Mouse (Mus musculus) midbrain, embryonic 13.5 days (tissue): Measurements from ENCODE around the gene Otub2. TPM values are rescaled to one million over a fixed set of nuclear protein-coding genes. Genes with fewer than 3 reads are reported as not detected.

Experiments used
- ATAC-seq: fragments of 200-750 bp; cut with Nextera tagmentation; 2 replicates; pipeline ENCODE4 v1.8.0; 2017; ENCODE audit warnings: mild to moderate bottlenecking, moderate TSS enrichment, moderate library complexity
- H3K27ac ChIP-seq: fragments of 300-500 bp; sonication (generic); 2 replicates; pipeline ENCODE4 v1.5.1; 2015; ENCODE audit warnings: inconsistent platforms, mild to moderate bottlenecking, moderate library complexity
- H3K27me3 ChIP-seq: fragments of 300-500 bp; sonication (generic); 2 replicates; pipeline ENCODE4 v1.6.1; 2015; ENCODE audit warnings: mild to moderate bottlenecking, inconsistent platforms
- H3K36me3 ChIP-seq: fragments of 300-500 bp; sonication (generic); 2 replicates; pipeline ENCODE4 v1.6.1; 2015; ENCODE audit warnings: mild to moderate bottlenecking, inconsistent platforms
- H3K4me1 ChIP-seq: fragments of 300-500 bp; sonication (generic); replicated peaks from 2 replicates; pipeline ENCODE4 v1.6.1; 2015; ENCODE audit warnings: inconsistent platforms
- H3K4me2 ChIP-seq: fragments of 300-500 bp; sonication (generic); replicated peaks from 2 replicates; pipeline ENCODE4 v1.6.1; 2015; ENCODE audit warnings: moderate library complexity, mild to moderate bottlenecking, inconsistent platforms
- H3K4me3 ChIP-seq: fragments of 300-500 bp; sonication (generic); replicated peaks from 2 replicates; pipeline ENCODE4 v1.5.1; 2015; ENCODE audit warnings: mild to moderate bottlenecking, inconsistent platforms
- H3K9ac ChIP-seq: fragments of 300-500 bp; sonication (generic); replicated peaks from 2 replicates; pipeline ENCODE4 v1.6.1; 2015; ENCODE audit warnings: mild to moderate bottlenecking, inconsistent platforms
- H3K9me3 ChIP-seq: fragments of 300-500 bp; sonication (generic); 2 replicates; pipeline ENCODE4 v1.6.1; 2016; ENCODE audit warnings: mild to moderate bottlenecking, inconsistent platforms
- WGBS: fragments of 180-500 bp; shearing (Covaris S2); methylation state at CpG from one replicate; pipeline ENCODE4 v1.1.7; 2015; 5-methylcytosine and 5-hydroxymethylcytosine counted together
- polyA plus RNA-seq: library from polyadenylated mRNA; unstranded; fragments of >200 nt; fragmentation: Nextera tagmentation; extraction: Ambion mirVana; gene quantifications from 2 replicates; pipeline ENCODE4 v1.2.1, GENCODE M21; 2015

The Otub2 gene
- polyA plus RNA-seq, 1 experiment from 2014 or later = 19.6 TPM

DNA sequence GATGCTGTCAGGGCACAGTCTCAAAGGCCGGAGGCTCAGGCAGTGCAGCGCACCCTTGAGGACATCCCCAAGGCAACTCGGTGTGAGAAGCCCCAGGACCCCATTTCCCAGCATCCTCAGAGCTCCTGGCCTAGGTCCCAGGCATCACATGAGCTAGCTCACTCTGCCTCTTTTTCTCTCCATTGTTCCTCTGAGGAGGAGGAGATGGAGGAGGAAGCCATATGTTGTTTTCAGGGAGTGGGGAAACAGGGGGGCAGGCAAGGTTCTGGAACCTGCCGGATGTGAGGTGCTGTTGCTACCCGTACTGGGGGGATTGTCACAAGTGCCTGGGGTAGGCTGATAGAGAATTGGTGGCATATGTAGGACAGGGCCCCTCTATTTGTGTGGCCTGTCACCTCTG lies 12.4 kb upstream of the Otub2 start:
- WGBS = 62% methylated on average over 5 of the region's 5 CpGs
- Histone ChIP-seq H3K27ac (no peak overlapping the region), H3K4me1 (no peaks in the 10 kb centered on the region), H3K36me3 (no peaks in the 10 kb centered on the region), H3K9ac (no peak overlapping the region), H3K4me2 (no peak overlapping the region), H3K4me3 (no peak overlapping the region), H3K9me3 (no peaks in the 10 kb centered on the region), H3K27me3 (no peaks in the 10 kb centered on the region)
- ATAC-seq = no peak

DNA sequence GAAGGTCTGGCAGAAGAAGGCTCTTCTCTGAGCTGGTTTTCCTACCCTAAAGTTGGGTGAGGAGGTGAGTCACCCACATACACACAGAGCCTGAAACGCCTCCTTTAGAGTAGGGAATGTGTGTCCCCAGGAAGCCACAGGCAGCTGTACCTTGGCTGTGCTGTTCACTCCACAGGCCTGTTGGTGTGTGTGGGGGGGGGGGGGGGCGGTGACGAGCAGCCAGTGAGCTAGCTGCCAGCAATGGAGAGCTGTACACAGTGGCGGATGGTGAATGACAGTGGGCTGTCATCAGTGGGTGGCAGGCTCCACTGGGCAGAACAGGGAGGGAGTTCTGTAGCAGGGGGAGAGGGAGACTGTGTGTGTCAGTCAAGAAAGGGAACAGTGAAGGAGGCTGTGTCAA lies 11.7 kb upstream of the Otub2 start:
- no peaks in the 10 kb centered on the region for H3K9me3 ChIP-seq
- no peak overlapping the region for H3K27ac ChIP-seq
- no peaks in the 10 kb centered on the region for H3K36me3 ChIP-seq
- no peak overlapping the region for H3K4me2 ChIP-seq
- no peak overlapping the region for H3K4me3 ChIP-seq
- no peak overlapping the region for H3K9ac ChIP-seq
- peak; percentile 56; the same call in 1 of the 2 replicates for ATAC-seq
- WGBS = 73% methylated on average over 4 of the region's 4 CpGs
- H3K27me3 ChIP-seq = no peaks in the 10 kb centered on the region
- H3K4me1 ChIP-seq = no peaks in the 10 kb centered on the region

DNA sequence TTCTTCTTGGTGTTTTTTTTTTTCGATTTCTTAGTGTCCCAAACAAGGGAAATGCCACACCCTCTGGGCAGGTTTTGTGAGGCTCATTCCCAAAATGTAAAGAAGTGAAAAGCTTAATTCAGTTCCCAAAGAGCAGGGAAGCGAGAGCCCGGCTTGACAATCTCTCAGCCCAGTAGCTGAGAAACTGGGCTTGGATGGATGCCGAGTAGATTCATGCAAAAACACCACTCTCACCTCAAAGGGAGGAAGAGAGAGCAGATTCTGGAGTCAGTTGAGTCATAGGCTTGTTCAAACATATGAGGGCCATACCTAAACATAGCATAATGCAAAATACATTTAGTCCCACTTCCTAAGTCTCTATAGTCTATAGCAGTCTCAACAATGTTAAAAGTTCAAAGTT lies 8.3 kb upstream of the Otub2 start:
- Histone ChIP-seq H3K4me1 (no peaks in the 10 kb centered on the region), H3K27me3 (no peaks in the 10 kb centered on the region), H3K4me2 (no peak overlapping the region), H3K36me3 (no peaks in the 10 kb centered on the region), H3K9me3 (no peaks in the 10 kb centered on the region), H3K9ac (no peak overlapping the region), H3K27ac (no peak overlapping the region), H3K4me3 (no peak overlapping the region)
- no peak for ATAC-seq
- 80% methylated on average over 4 of the region's 4 CpGs for WGBS

DNA sequence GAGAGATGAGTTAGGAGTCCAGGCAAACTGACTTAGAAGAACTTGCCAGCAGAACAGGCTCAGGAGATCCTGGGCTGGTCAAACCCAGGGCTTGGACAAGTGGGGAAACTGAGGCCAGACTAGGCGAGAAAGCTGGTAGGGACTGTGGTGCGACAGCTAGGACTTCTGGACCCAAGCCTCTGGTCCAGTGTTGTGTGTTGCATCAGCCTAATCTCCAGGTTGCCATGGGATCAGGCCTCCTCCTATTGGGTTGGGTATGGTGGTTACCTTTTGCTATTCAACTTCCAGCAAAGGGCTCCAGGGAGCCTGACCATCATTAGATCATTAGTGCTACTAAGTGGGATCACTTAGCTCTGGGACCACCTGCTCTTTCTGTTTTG lies 856 bp downstream of the Otub2 start:
- H3K9ac ChIP-seq = peak overlapping the region; percentile 93
- H3K9me3 ChIP-seq = no peaks in the 10 kb centered on the region
- H3K27me3 ChIP-seq = no peaks in the 10 kb centered on the region
- H3K4me2 ChIP-seq = peak overlapping the region; percentile 86
- peaks cover 13% of the 10 kb centered on the region for H3K4me1 ChIP-seq
- H3K27ac ChIP-seq = no peak overlapping the region
- peak overlapping the region; percentile 82 for H3K4me3 ChIP-seq
- ATAC-seq = no peak
- H3K36me3 ChIP-seq = no peaks in the 10 kb centered on the region
- 66% methylated on average over 2 of the region's 2 CpGs for WGBS

DNA sequence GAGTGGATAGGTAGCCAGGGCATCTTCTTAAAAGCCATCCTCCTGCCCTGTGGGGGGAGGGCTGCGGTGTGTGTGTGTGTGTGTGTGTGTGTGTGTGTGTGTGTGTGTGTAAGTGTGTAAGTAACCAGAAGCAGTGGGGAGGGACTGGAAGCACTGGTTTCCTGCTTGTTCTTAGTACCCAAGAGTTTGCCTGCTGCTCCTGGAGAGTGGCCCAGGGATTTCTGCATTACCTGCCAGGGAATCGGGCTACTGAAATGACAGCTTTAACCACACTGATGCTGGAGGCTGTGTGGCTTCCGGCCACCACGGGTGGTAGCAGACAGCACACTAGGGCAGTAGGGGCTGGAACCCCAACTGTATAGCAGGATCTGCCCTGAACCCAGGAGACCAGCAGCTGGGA lies 1.5 kb downstream of the Otub2 start:
- H3K9ac ChIP-seq = no peak overlapping the region
- H3K4me1 ChIP-seq = peaks cover 13% of the 10 kb centered on the region
- H3K9me3 ChIP-seq = no peaks in the 10 kb centered on the region
- ATAC-seq = no peak
- H3K36me3 ChIP-seq = no peaks in the 10 kb centered on the region
- H3K4me3 ChIP-seq = 0 out of 2 replicates have a peak overlapping the region, but pooled peaks have one; percentile 82
- H3K4me2 ChIP-seq = no peak overlapping the region
- no peaks in the 10 kb centered on the region for H3K27me3 ChIP-seq
- WGBS = 85% methylated on average over 4 of the region's 4 CpGs
- no peak overlapping the region for H3K27ac ChIP-seq

DNA sequence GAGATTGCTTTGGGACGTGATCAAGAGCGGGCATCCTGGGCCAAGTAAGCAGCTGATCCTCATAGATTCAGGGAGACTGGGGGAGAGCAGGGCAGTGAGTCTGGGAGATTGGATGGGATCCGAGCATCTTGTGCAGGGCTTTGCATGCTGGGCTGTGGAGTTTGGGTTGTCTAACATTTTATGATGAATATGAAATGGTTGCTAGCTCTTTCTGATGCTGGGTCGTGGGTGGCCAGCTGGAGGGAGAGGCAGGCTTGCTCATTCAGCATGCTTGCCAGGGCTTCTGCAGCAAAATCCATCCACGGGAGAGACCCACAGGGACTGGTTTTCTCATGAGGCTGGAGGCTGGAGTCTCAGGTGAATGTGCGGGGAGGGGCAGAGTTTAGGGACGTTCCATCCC lies 2.6 kb downstream of the Otub2 start:
- Histone ChIP-seq H3K4me1 (peaks cover 13% of the 10 kb centered on the region), H3K9ac (no peak overlapping the region), H3K4me3 (no peak overlapping the region), H3K27me3 (no peaks in the 10 kb centered on the region), H3K4me2 (no peak overlapping the region), H3K27ac (no peak overlapping the region), H3K9me3 (no peaks in the 10 kb centered on the region), H3K36me3 (no peaks in the 10 kb centered on the region)
- no peak for ATAC-seq
- 93% methylated on average over 7 of the region's 7 CpGs for WGBS

DNA sequence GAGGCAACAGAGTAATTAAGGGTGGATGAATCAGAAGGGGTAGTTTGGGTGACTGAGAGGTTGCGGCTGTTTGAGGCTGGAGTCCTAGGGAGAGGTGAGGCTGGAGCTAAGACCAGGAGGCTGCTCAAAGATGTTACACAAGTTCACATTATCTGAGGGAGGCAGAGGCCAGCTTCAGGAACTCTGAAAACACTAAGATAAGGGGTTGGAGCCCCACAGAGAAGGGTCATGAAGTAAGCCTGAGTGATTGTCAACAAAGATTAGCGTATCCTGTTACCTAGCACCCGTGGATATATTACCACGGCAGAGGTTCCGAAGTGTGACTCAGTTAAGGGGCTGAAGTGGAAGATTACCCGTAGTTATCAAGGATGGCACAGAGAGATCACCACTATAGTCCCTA lies 5.0 kb downstream of the Otub2 start:
- H3K4me1 ChIP-seq = peaks cover 13% of the 10 kb centered on the region
- H3K9ac ChIP-seq = no peak overlapping the region
- H3K27ac ChIP-seq = no peak overlapping the region
- no peak for ATAC-seq
- H3K27me3 ChIP-seq = no peaks in the 10 kb centered on the region
- no peak overlapping the region for H3K4me3 ChIP-seq
- H3K4me2 ChIP-seq = no peak overlapping the region
- no peaks in the 10 kb centered on the region for H3K9me3 ChIP-seq
- 51% methylated on average over 6 of the region's 6 CpGs for WGBS
- H3K36me3 ChIP-seq = no peaks in the 10 kb centered on the region

DNA sequence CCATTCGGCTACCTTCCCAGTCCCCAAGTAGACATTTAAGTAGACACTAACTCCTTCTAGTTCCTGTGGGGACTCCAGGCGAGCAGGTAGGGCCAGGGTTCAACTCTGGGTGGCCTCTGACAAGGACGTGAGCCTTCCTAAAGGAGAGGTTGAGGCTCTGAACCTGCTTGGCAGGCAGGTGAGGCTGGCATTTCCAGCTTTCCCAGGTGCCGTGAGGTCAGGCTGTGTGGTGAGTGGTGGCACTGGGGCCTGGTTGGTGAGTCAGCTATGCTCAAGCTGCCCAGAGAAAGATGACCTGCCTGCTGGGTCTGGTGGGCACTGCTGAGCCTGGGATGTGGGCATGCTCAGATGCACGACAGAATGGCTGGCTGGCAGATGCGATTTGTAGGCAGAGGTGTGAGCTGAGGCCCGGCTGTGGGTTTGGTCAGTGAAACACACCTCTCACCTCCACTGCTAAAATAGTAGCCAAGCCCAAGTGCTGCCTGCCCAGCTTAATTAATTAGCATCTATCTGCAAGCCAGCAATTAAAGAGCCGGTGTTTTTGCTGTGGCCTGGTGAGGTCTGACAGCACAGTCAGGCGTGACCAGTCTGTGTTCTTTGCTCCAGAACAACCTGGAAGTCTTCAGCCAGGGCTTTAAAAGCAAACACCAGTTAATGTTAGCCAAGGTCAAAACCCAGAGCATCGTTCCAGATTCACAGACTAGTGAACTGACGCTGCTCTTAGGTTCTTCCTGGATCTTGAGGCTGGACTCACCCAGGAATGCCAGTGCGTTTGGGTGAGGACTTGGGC lies 7.2 kb downstream of the Otub2 start:
- ATAC-seq = no peak
- 81% methylated on average over 12 of the region's 12 CpGs for WGBS
- no peaks in the 10 kb centered on the region for H3K4me1 ChIP-seq
- H3K4me3 ChIP-seq = no peak overlapping the region
- no peaks in the 10 kb centered on the region for H3K27me3 ChIP-seq
- no peaks in the 10 kb centered on the region for H3K9me3 ChIP-seq
- H3K9ac ChIP-seq = no peak overlapping the region
- no peak overlapping the region for H3K27ac ChIP-seq
- H3K36me3 ChIP-seq = peaks cover 2% of the 10 kb centered on the region; the same call in 1 of the 2 replicates
- H3K4me2 ChIP-seq = no peak overlapping the region

DNA sequence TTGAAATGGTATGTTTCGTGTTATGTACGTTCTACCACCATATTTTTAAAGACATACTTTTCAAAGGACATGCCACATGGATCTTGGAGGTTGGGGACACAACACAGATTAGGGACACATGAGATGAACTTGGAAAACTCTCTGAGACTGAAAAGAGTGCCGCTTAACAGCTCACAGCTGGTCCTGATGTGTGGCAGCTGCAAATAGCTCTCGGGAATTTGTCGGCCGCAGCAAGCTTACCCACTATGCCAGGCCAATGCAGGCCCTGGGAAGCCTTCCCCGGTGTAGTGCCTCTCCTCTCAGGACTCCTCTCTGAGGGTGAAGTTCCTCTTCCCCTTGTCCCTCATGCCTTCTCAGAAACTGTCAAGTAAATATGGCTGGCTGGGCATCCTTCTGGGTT lies 8.3 kb downstream of the Otub2 start:
- Histone ChIP-seq H3K4me3 (no peak overlapping the region), H3K4me1 (no peaks in the 10 kb centered on the region), H3K27me3 (no peaks in the 10 kb centered on the region), H3K9ac (no peak overlapping the region), H3K27ac (no peak overlapping the region), H3K4me2 (no peak overlapping the region), H3K9me3 (no peaks in the 10 kb centered on the region), H3K36me3 (peaks cover 5% of the 10 kb centered on the region; the same call in 1 of the 2 replicates)
- no peak for ATAC-seq
- 88% methylated on average over 7 of the region's 7 CpGs for WGBS

DNA sequence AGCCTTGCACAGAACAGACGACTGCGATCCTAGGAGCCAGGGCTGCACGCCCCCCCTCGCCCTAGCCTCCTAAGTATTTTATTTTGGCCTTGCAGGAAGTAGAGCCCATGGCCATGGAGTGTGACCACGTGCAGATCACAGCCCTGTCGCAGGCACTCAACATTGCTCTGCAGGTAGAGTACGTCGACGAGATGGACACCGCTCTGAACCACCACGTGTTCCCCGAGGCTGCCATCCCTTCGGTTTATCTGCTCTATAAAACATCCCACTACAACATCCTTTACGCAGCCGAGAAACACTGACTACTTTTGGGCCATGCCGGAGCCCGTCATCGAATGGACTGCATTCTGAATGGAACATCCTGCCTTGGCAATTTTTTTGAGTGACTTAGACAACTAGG lies 15.6 kb downstream of the Otub2 start:
- 90% methylated on average over 18 of the region's 18 CpGs for WGBS
- Histone ChIP-seq H3K36me3 (peaks cover 52% of the 10 kb centered on the region), H3K27me3 (no peaks in the 10 kb centered on the region), H3K4me2 (no peak overlapping the region), H3K4me1 (no peaks in the 10 kb centered on the region), H3K9ac (no peak overlapping the region), H3K27ac (no peak overlapping the region), H3K4me3 (no peak overlapping the region), H3K9me3 (no peaks in the 10 kb centered on the region)
- no peak for ATAC-seq

DNA sequence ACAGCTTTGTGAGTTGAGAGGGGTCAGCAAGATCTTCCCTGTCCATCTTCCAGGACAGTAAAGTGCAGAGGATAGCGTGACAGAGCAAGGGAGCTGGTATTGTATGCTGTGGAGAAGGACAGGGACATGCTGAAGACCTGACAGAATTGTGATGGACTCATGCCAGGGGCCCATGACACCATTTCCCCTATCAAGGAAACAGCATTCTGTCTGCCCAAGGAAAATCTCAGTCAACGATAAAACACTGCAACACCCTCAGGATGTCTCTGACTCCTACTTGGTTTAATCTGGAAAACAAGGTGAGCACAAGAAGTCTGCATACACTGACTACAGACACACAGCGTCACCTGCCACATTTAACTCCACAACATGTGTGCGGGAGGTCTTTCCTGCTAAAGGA lies 19.2 kb downstream of the Otub2 start, which contains the start of gene 9330161L09Rik:
9330161L09Rik (minus strand) TSS at position 101 of the 400 bp plus-strand sequence.
- Histone ChIP-seq H3K9me3 (no peaks in the 10 kb centered on the region), H3K27ac (no peak within 1 kb of the TSS), H3K27me3 (no peaks in the 10 kb centered on the region), H3K9ac (no peak within 1 kb of the TSS), H3K4me1 (no peaks in the 10 kb centered on the region), H3K4me3 (no peak within 1 kb of the TSS), H3K4me2 (no peak within 1 kb of the TSS), H3K36me3 (peaks cover 83% of the 10 kb centered on the region)
- WGBS = 98% methylated on average over 4 of the region's 4 CpGs
- ATAC-seq = no peak

DNA sequence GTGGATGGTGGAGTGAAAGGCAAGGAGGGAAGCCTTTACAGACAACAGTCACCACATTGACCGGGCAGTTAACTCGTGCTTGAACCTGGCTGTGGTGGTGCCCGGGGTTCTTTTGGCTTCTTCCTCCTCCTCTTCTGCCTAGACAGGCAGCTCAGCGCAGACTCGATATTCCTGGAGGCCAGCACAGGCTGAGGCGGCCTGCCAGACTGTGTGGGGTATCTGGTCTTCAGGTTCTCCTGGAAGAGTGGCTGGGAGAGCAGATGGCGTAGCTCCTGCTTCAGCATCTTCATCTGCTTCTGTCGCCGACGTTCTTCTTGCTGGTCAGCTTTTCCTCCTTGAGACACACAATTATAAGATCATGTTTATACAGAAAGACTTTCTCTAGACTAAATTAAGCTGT lies 19.7 kb downstream of the Otub2 start:
- H3K9ac ChIP-seq = no peak overlapping the region
- peaks cover 87% of the 10 kb centered on the region for H3K36me3 ChIP-seq
- H3K27ac ChIP-seq = no peak overlapping the region
- H3K4me1 ChIP-seq = no peaks in the 10 kb centered on the region
- H3K4me2 ChIP-seq = no peak overlapping the region
- no peaks in the 10 kb centered on the region for H3K9me3 ChIP-seq
- 96% methylated on average over 10 of the region's 10 CpGs for WGBS
- H3K4me3 ChIP-seq = no peak overlapping the region
- H3K27me3 ChIP-seq = no peaks in the 10 kb centered on the region
- no peak for ATAC-seq
